Mouse (Mus musculus): ENCODE data around the gene Maml1.

DNA sequence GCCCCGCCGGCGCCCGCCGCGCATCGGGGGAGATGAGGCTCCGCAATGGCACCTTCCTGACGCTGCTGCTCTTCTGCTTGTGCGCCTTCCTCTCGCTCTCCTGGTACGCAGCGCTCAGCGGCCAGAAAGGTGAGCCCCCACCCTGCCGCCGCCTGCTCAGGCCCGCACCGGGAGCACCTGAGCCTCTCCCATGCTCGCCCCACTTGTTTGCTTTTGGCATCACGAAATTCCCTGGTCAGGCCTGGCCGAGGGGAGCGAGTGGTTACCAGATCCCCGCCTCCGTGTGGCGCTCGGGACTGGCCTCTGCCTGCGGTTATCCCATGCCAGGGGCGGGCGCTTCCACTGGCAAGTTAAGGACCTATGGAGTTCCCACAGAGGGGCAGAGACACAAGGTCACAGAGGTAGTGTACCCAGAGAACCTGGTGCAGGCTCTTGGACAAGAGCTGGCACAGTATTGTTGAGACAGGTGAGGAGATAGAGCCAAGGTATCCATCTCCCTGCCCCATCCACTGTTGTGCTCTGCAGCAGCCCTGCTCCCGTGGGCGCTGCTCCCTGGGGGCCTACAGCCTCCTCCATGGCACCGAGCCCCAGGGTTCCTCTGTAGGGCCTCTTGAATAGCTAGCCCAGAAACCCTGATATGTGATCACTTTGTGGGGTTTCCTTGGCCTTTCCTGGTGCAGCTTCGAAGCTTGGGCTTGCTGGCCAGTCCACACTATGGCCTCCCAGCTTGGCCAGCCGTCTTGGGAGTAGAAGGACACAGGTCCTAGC, 66.3 kb downstream of the Maml1 start:
- TF ChIP-seq CTCF (IDR thresholded peaks at IDR 0.05; ENCODE audit: low read depth, low read length): no peak
- no peak for TF ChIP-seq GATA1 (IDR thresholded peaks at IDR 0.05; ENCODE audit: borderline replicate concordance, low read length)
